Mouse (Mus musculus): ENCODE results near the gene Tmem38a. TPM values are rescaled to one million over a fixed set of nuclear protein-coding genes. Genes with fewer than 3 reads are reported as not detected.

Gene Tmem38a
- 1.3 and 2.3 TPM in 2 replicates for polyA plus RNA-seq (2012; ENCODE audit: low replicate concordance)

GRCm38 (mm10) chr8:72571611-72572473, at the start of gene Tmem38a:
Gene Tmem38a, plus strand, starts transcription at chr8:72572055.

GRCm38 (mm10) chr8:72547802-72548643, 23.8 kb upstream of the Tmem38a start, which contains the start of gene Med26:
Gene Med26, minus strand, starts transcription at chr8:72548270.

GRCm38 (mm10) chr8:72570633-72571610, 933 bp upstream of the Tmem38a start, which contains the start of gene Smim7:
Gene Smim7, minus strand, starts transcription at chr8:72571088.

Other genes with a start within 250 kb of the Tmem38a start
- gene Eps15l1, start 150.6 kb upstream of the Tmem38a start, polyA plus RNA-seq (2012; ENCODE audit: low replicate concordance) = 10.6 and 23.1 TPM in 2 replicates
- not detected in 2 replicates for gene Calr3, start 128.2 kb upstream of the Tmem38a start, polyA plus RNA-seq (2012; ENCODE audit: low replicate concordance)
- 2.7 and 3.9 TPM in 2 replicates for gene 1700030K09Rik, start 128.2 kb upstream of the Tmem38a start, polyA plus RNA-seq (2012; ENCODE audit: low replicate concordance)
- gene Cherp, start 96.8 kb upstream of the Tmem38a start, polyA plus RNA-seq (2012; ENCODE audit: low replicate concordance) = 153 and 205 TPM in 2 replicates
- 12.6 and 14.4 TPM in 2 replicates for gene Slc35e1, start 79.4 kb upstream of the Tmem38a start, polyA plus RNA-seq (2012; ENCODE audit: low replicate concordance)
- 22.7 and 52.1 TPM in 2 replicates for gene Med26, start 23.8 kb upstream of the Tmem38a start, polyA plus RNA-seq (2012; ENCODE audit: low replicate concordance)
- 14.1 and 39.9 TPM in 2 replicates for gene Smim7, start 967 bp upstream of the Tmem38a start, polyA plus RNA-seq (2012; ENCODE audit: low replicate concordance)
- 0.11 and 0.16 TPM in 2 replicates for gene Nwd1, start 74.7 kb downstream of the Tmem38a start, polyA plus RNA-seq (2012; ENCODE audit: low replicate concordance)
- gene Sin3b, start 151.2 kb downstream of the Tmem38a start, polyA plus RNA-seq (2012; ENCODE audit: low replicate concordance) = 52.7 and 78.1 TPM in 2 replicates
- 3.2 TPM in 2 replicates for gene F2rl3, start 189.8 kb downstream of the Tmem38a start, polyA plus RNA-seq (2012; ENCODE audit: low replicate concordance)